Mouse (Mus musculus) urinary bladder, postnatal 4 days (tissue): ENCODE measurements around the gene N4bp3.
"Not testable (repeated sequence)": the region's sequence is repeated elsewhere in the genome, so short reads cannot be mapped to it uniquely, and the experiment has no call there.

ENCODE experiments used
- DNase-seq, 2 experiments: peaks; one replicate each; pipeline ENCODE4 v3.0.0; 2021 to 2022; ENCODE audit warnings: low spot score in 2 of 2

N4bp3 gene

DNA sequence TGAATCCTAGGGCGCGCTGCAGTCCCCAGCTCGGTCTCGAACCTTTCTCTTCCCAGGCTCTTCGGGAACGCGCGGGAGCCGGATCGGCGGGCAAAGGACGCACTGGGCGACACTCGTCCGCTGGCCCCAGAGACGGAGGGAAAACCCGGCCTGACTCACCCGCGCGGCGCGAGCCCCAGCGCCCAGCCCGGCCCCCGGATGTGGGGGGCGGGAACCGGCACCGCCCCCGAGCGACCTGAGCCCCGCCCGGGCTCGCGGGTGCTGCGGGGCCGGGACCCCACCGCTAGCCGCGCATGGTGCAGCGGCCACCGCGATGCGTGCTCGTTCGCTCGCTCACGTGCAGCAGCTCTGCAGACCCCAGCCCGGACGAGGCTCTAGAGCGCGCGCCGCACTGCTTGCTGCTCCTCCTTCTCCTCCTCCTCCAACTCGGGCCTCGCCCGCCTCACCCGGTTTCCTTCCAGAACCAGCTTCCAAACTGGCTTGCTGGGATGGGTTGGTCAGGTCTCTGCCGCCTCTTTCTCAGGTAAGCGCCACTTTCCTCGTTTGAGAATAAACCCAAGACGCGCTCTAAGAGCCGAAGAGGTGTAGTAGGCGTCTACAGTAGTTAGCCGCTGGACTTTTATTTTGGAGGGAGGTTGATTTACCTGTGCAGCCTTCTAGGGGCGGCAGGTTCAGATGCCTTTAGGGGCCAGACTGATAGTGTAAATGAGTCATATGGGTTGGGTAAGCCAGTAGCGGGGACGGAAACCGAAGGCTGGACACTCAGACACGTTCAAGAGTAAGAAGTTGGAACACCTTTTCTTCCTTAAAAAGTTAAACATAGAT is at the start of gene N4bp3, which contains the start of gene D930048N14Rik:
TSS of gene N4bp3 (minus strand) at position 152 of the 825 bp plus-strand sequence.
TSS of gene D930048N14Rik (plus strand) at position 264 of the 825 bp plus-strand sequence.
- DNase-seq: peak; percentile 73 to 79

GRCm38 (mm10) chr11:51694984-51695383 is 44.3 kb upstream of the N4bp3 start:
- no peak for DNase-seq

DNA sequence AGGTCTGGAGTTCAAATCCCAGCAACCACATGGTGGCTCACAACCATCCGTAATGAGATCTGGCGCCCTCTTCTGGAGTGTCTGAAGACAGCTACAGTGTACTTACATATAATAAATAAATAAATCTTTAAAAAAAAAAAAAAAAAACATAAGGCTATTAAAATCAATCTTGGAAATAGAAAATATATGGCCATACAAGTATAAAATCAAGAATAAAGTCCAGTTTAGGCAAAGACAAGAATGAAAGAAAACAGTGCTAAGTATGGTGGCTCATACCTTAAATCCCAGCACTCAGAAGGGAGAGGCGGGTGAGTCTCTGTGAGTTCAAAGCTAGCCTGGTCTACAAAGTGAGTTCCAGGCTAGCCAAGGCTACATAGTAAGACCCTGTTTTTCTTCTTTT is 40.0 kb upstream of the N4bp3 start:
- DNase-seq: not testable (repeated sequence)

DNA sequence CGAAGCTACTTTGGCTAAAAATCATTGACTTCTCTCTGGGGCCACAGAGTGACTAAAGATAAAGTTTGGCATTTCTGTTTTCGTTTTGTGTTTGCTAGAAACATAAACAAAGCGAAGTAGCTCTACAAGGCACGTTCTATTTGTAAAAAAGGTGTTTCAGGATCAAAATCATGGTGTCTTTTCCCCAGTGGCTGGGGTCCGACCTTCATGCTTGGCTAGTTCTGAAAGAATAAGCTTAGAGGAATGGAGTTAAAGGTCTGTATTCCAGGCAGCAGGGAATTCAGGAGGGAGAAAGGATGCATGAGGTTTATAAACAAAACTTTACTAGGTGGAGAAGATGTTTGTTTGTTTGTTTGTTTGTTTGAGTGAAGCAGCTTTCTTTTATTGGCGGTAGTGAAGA is 38.7 kb upstream of the N4bp3 start:
- DNase-seq: no peak

DNA sequence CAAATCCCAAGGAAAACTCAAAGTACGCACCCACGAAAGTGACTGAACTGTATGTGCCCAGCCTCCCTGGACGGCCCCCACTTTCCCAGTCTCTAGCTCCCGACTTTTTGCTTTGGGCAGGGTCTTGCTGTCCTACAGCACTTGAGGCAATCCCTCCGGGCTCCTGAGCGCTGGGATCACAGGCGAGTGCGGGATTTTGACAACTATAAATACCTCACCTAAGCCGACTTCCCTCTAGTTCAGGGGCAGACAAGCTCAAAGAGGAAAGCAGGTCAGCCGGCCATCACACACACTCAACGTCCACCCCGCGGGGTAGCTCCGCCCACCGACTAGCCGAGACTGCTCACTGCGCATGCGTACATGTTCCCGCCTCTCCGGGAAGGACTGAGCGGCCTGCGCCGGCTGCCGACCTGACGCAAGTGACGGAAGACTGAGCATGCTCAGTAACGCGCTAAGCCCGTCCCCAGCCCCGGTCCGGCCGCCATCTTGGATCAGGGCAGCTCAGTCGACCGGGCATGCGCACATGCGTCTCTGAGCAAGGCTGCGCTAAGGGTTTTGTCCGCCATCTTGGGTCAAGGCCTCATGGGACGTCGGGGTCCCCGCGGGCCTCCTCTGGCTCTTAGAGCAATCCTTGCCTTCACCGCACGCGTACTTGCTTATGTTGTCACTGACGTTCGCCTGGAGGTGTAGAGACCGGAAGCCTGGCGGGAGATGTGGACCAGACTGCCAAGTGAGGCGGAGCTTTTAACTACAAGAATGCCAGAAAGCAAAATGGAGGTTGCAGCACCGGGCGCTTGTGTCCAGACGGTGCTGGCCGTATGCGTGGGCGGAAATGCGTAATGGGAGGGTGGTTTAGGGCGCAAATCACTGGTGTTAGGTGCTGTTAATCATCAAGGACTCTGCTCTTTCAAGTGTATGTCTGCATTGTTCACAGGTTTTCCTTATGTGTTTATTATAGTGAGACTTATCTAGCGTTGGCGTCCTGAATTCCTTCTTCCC is 38.0 kb upstream of the N4bp3 start, which contains the start of gene 0610009B22Rik:
TSS of gene 0610009B22Rik (minus strand) at position 545 of the 999 bp plus-strand sequence.
- DNase-seq: peak; percentile 100

DNA sequence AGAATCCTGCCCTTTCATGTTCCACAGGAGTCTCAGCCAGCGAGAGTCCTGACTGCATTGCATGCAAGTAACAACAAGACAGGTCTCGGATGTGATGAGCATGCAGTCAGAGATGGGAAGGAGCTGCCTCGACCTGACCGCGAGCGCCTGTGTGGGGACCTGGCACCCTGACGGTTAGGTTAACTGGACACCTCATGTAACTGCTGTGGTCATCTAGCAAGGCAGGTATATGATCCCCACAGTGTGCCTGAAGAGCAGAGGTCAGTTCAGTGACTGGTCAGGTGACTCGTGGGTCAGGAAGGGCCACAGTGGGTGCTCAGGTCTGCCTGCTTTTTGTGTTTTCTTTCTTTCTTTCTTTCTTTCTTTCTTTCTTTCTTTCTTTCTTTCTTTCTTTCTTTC is 31.3 kb upstream of the N4bp3 start:
- DNase-seq: peak in 1 of 2 experiments; percentile 54

DNA sequence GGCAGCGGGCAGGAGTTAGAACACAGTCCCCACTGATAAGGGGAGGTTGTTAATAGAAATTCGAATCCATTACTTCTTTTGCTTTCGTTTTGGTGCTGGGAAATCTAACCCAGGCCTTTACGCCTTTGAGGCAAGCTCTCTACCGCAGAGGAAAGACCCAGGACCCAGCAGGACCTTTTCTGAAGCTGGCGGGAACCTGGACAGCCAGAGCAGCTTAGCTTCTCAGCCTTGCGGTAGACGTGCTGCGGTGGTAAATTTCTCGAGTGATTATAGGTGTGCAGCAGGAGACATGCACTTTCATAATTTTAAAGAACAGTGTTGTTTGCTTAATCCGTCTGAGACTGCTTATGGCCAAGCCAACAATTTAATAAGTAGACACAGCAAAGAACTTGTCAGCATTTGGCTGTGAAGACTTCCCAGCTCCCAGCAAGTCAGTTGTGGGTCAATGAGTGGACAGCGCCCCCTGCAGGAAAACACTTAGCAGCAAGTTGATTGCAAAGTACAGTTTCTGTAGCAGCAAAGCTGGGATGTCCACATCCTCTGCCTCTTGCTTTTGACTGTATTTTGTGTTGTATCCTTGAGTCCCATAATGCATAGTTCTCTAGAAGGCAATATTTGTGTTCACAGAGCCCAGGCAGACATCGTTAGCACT is 30.8 kb upstream of the N4bp3 start:
- DNase-seq: peak; percentile 76 to 89

GRCm38 (mm10) chr11:51679466-51679865 is 28.8 kb upstream of the N4bp3 start:
- DNase-seq: peak in 1 of 2 experiments; percentile 50

GRCm38 (mm10) chr11:51677737-51678418 is 27.2 kb upstream of the N4bp3 start:
- DNase-seq: no peak

GRCm38 (mm10) chr11:51675386-51675785 is 24.7 kb upstream of the N4bp3 start:
- DNase-seq: no peak

DNA sequence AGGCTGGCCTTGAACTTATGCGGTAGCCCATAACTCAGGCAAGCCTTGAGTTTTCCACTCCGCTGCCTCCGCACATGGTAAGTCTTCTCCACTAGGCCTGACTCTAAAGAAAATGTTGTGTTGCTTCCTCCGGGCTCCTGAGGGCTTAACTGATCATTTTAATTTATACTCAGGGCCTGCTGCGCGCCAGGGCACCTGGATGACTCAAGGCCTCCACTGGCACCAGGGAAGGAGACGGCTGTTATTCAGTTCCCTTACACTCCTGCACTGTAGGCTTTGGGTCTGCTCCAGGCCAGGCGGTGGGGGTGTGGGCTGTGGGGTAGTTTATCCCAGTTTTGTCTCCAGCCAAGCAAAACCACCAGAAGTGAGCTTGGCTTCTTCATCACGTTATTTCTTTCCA is 22.6 kb upstream of the N4bp3 start:
- no peak for DNase-seq

DNA sequence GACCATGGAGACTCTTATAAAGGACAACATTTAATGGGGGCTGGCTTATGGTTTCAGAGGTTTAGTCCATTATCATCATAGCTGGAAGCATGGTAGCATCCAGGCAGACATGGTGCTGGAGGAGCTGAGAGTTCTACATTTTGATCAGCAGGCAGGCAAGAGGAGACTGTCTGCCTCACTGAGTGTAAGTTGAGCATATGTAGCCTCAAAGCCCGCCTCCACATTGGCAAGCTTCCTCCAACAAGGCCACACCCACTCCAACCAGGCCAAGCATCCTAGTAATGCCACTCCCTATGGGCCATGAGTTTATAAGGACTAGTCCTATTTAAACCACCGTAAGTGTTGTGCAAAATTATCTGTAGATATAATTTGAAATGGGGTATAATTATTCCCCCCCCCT is 20.7 kb upstream of the N4bp3 start:
- no peak for DNase-seq

DNA sequence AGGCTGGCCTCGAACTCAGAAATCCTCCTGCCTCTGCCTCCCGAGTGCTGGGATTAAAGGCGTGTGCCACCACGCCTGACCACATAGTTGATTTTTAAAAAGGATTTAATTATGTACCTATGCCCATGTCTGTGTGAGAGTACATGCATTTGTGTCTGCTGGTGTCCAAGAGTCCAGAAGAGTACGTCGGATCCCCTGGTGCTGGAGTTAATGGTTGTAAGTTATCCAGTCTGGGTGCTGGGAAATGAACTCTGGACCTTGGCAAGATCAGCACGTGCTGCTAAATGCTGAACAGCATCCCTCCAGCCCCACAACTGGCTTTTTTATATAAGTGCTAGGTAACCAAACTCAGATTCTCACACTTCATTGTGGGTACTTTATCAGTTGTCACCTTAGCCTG is 20.2 kb upstream of the N4bp3 start:
- DNase-seq: no peak

GRCm38 (mm10) chr11:51664747-51665146 is 14.1 kb upstream of the N4bp3 start:
- DNase-seq: not testable (repeated sequence)

DNA sequence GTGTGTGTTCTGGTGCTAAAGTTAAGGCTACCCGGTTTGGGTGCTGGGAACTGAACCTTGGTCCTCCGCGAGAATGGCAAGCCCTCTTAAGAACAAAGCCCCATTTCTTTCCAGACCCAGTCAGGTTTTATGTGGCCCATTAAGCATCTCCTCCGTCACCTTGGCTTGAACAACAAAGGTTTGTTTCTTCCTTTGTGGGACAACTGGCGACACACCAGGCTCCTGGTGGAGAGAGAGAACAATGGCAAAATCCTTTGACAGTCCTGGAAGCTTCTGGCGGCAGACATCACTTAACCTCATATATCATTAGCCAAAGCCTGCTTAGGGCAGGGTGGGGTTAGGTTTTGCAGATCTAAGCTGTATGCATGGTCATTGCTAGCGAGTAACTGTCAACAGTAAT is 12.0 kb upstream of the N4bp3 start:
- DNase-seq: no peak

- DNase-seq: no peak
These were observed 11.3 kb upstream of the N4bp3 start for GRCm38 (mm10) chr11:51661867-51662365.

DNA sequence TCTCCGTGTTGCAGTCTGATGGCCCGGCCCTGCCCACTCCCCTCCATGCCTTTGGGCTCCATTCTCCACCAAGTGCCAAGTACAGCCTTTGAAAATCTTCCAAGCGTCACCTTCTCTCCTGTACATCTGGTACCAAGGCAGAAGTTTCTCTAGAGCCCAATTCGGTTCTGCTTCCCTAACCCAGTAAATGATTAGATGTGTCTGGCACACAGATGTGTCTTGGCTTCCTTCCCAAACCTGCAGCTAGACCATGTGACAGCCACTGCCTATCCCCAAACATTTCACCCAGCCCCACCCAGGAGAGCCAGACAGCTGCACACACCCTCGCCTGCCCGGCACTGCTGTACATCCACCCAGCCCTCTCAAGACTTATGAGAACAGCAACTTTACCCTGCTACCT is 8.1 kb upstream of the N4bp3 start:
- DNase-seq: no peak

DNA sequence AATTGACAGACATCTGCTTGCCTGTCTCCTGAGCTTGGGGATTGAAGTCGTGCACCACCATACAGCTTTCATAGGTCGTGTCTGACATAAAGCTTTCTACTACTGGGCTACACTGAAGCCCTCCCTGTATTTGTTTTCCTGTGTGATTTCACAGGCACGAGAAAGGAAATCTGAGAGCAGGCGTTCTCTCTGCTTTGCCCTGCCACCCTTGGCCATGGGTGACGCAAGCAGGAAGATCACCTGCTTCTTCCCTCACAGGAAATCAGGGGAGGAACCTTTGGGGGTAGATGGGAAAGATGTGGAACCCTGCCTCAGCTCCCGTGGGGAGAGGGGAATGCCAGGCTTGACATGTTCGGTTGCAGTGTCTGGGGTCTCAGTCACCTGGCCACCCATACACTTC is 7.6 kb upstream of the N4bp3 start:
- no peak for DNase-seq

DNA sequence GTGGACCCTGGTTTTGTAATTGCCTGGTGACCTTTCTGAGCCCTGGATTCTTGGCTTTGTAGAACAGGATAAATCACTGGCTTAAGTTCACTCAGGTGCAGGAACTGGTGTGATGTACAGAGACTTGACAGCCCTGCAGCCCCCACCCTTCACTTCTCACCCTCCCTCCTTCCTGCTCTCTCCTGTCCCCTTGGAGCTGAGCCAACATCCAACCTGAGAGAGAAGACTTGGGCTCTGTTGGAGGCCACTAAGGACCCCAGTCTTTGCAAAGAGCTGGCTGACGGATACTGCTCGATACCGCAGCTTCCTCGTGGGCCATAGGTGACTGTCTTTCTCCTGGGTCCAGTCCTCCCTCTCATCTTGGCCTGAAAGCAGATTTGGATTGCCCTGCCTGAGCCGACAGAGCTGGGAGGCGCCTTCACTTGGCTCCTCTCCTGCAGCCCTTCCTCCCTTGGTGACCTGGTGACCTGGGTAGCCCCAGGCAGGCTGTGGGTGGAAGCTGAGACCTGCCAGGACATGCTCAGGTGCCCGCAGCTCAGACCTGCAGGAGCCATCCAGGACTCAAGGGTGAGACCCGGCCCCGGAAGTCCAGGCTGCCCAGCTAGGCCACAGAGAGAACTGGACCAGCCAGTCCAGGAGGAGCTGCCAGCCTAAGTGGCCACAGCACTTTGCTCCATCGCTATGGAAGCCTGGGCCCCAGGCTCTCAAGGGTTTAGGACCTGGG is 6.3 kb upstream of the N4bp3 start:
- DNase-seq: no peak

GRCm38 (mm10) chr11:51654891-51655290 is 4.2 kb upstream of the N4bp3 start:
- DNase-seq: no peak
